Mouse (Mus musculus) small intestine, adult 2 months (tissue): Measurements from ENCODE around the gene Mrps23. TPM values are rescaled to one million over a fixed set of nuclear protein-coding genes. Genes with fewer than 3 reads are reported as not detected.

ENCODE experiments used
- H3K27ac ChIP-seq: fragments of 200-500 bp; 2 replicates; pipeline ENCODE4 v1.5.1; 2012; ENCODE audit warnings: low read depth, low read length, control low read depth, inconsistent platforms; ENCODE audit not compliant: insufficient read depth
- H3K27me3 ChIP-seq: fragments of 200-500 bp; 2 replicates; pipeline ENCODE4 v1.6.1; 2012; ENCODE audit warnings: mild to moderate bottlenecking, moderate library complexity, low read length, inconsistent platforms; ENCODE audit not compliant: control insufficient read depth, insufficient read depth
- H3K36me3 ChIP-seq: fragments of 200-500 bp; 2 replicates; pipeline ENCODE4 v1.6.1; 2012; ENCODE audit warnings: mild to moderate bottlenecking, low read length, control low read depth, inconsistent platforms; ENCODE audit not compliant: control insufficient read depth, insufficient read depth
- H3K4me1 ChIP-seq: fragments of 200-500 bp; 2 replicates; pipeline ENCODE4 v1.6.1; 2012; ENCODE audit warnings: low read length, inconsistent platforms, mixed read lengths; ENCODE audit not compliant: control insufficient read depth, insufficient read depth, insufficient read length
- H3K4me3 ChIP-seq: fragments of 200-500 bp; 2 replicates; pipeline ENCODE4 v1.5.1; 2012; ENCODE audit warnings: low read depth, mild to moderate bottlenecking, control low read depth, inconsistent platforms, low read length, moderate library complexity
- CTCF ChIP-seq: fragments of 200-500 bp; IDR thresholded peaks from 2 replicates; pipeline ENCODE4 v1.5.1; 2012; ENCODE audit warnings: low read depth, mild to moderate bottlenecking, control low read depth, inconsistent platforms, low read length, moderate library complexity, mixed read lengths; ENCODE audit not compliant: insufficient replicate concordance, insufficient read length; ENCODE audit errors: extremely low read depth
- POLR2A ChIP-seq: fragments of 200-500 bp; IDR thresholded peaks from 2 replicates; pipeline ENCODE4 v1.6.1; 2012; ENCODE audit warnings: low read depth, mild to moderate bottlenecking, control low read depth, inconsistent platforms, low read length, moderate library complexity
- WGBS: fragments of 180-500 bp; shearing (Covaris S2); methylation state at CpG from one replicate; pipeline ENCODE4 v1.1.7; 2018; 5-methylcytosine and 5-hydroxymethylcytosine counted together
- polyA plus RNA-seq: library from polyadenylated mRNA; depleted of rRNA; stranded (reverse); fragments of >200 nt; gene quantifications from 2 replicates; pipeline ENCODE4 v1.2.3, GENCODE M21; 2012

The Mrps23 gene
- polyA plus RNA-seq, 1 experiment, result 17.5 TPM

DNA sequence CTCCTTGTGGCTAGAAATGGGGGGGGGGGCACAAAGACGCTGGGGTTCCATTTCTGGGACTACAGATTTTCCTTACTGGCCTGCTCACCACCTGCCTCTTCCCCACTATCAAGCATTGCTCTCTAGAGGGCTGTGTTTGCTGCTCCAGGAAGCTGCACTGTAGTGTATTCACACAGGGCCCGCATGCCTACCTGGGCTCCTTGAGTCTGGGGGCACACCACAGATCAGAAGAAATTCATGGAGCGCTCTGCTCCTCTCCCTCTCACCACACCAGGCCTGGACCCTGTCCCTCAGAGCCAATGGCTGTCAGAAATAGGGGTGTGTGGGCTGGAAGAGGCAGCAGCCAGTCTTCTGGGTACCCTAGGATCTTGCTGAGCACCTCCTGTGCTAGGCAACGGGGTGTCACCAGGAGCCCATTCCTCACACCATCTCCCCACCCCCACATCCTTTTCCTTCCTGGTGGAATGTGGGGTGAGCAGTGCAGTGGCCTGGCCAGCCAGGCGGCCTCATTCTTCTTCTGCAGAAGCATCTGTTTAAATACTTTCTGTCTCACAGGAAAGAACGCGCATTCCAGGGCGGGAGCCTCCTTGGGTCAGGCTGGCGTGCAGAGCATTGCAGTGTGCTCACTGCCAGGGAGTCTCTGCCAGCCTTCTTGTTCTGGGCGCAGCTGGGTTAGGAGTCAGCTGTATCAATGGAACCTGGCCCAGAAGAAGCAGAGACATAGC, 31.4 kb upstream of the Mrps23 start:
- H3K4me1 ChIP-seq, result no peaks in the 10 kb centered on the region
- WGBS, result 64% methylated on average over 10 of the region's 10 CpGs
- H3K36me3 ChIP-seq, result no peaks in the 10 kb centered on the region
- peaks cover 3% of the 10 kb centered on the region; the same call in 1 of the 2 replicates for H3K27me3 ChIP-seq
- H3K4me3 ChIP-seq, result no peak overlapping the region
- peak overlapping the region; percentile 63 for H3K27ac ChIP-seq
- no peak for TF ChIP-seq POLR2A
- no peak for TF ChIP-seq CTCF

DNA sequence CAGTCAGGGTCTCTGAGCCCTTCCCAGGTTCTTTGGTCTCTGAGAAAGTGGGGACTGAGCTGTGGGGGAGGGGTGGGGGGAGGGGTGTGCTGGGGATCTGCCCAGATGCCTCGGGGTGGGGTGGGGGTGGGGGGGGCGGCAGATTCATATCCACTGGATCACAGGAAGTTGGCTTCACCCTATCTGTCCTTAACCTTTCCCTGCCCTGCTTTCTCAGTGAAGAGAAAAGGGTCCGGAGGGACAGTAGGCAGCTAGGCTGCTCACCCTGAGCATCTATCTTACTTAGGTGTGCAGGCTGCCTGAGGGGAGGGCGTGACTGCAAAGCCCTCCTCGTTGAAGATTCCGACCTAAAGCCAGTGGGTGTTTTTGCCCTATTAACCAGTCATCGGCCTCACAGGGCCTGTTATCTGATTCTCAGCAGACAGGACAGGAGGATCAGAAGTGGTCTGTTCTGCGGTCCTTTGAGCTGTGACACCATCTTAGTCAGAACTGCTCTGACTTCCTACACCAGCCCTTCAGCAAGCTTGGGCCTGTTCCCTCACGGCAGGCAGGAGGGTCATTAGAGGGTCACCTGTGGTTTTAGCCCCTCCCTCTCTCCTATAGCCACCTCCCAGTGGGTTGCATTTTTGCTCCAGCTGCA, 30.7 kb upstream of the Mrps23 start:
- Histone ChIP-seq H3K36me3 (no peaks in the 10 kb centered on the region), H3K27me3 (peaks cover 3% of the 10 kb centered on the region; the same call in 1 of the 2 replicates), H3K4me1 (no peaks in the 10 kb centered on the region), H3K4me3 (no peak overlapping the region), H3K27ac (peak overlapping the region; percentile 44; the same call in 1 of the 2 replicates)
- TF ChIP-seq POLR2A (no peak), CTCF (no peak)
- WGBS, result 50% methylated on average over 9 of the region's 9 CpGs

DNA sequence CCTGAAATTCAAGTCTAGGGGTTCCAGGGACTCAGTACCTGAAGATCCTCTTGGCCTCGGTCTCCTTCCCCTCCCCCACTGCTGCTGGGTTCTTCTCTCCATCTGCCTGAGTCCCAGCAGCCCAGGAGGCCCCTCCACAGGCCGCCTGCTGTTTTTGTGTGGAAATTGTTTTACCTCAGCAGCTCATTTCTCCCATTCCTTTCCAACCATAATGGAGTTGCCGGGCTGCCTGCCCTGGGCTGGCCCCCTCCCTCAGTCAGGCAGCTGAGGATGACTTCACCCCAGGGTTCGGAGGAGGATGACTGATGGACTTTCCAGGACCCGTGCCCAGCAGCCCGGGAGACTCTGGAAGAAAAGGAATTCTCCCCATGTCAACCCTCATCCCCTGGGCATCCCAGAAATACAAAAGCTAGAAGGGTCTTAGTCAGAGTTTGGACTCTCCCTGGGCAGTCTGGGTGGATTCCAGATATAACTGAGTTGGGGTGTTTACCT, 23.7 kb upstream of the Mrps23 start:
- H3K27me3 ChIP-seq, result no peaks in the 10 kb centered on the region
- WGBS, result 60% methylated on average over 6 of the region's 6 CpGs

DNA sequence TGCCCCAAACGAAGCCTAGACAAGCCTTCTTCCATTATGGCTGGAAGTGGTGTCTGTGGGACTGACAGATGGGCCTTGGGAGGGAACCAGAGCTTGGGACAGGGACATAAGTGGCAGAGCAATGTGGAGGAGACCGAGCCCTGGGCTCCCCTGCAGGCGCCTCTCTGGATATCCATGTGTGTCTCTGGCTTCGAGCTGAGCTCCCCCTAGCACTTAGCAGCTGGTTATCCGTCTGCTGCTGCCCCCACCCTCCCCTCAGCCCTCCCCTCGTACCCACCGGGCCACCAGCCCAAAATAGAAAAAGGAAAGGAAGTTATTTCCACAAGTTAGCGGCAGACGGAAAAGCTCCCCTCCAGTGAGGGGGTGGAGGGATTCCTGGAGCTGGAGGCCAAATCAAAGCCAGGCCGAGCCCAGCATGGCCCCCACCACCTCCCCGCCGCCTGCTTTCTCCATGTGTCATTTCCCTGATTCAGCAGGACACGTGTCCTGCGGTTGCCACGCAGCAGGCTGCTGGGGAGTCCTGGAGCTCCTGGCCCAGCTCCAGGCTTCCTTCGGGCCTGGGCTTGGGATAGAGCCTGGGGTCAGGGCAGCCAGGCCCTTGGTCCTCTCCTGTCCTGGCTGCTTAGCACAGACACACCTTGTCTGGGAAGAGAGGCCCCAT, 23.1 kb upstream of the Mrps23 start:
- H3K27ac ChIP-seq, result peak overlapping the region; percentile 81
- 69% methylated on average over 16 of the region's 16 CpGs for WGBS
- H3K4me3 ChIP-seq, result no peak overlapping the region
- no peaks in the 10 kb centered on the region; the same call in 1 of the 2 replicates for H3K4me1 ChIP-seq
- H3K36me3 ChIP-seq, result no peaks in the 10 kb centered on the region
- H3K27me3 ChIP-seq, result no peaks in the 10 kb centered on the region
- no peak for TF ChIP-seq POLR2A
- TF ChIP-seq CTCF, result no peak

More for the DNA sequence above, 23.7 kb upstream of the Mrps23 start:
- Histone ChIP-seq H3K4me1 (no peaks in the 10 kb centered on the region; the same call in 1 of the 2 replicates), H3K27ac (peak overlapping the region; percentile 73), H3K4me3 (no peak overlapping the region), H3K36me3 (no peaks in the 10 kb centered on the region)
- no peak for TF ChIP-seq POLR2A
- no peak for TF ChIP-seq CTCF

DNA sequence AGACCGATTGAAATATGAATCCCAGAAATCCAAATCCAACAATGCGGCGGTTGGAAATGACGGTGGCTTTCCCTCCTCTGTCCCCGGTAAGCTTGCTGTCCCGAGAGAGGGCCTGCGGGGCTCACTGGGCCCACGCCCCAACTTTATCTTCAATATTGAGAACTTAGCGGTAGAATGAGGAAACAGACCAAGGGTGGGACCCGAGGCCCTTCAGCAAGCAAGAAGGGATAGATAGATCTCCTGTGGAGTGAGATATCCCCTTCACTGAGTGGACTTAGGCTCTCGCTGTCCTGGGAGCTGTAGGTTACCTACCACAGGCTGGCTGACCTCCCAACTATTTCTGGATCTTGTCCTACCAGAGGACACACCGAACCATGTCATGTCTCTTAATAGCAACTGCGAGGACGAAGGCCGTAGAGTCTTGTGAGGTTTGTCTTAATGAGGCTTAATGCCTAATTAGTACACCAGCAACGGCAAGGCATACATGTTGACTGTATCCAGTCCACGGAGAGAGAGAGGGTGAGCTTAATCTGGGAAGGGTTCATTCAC, 19.5 kb upstream of the Mrps23 start:
- Histone ChIP-seq H3K27ac (no peak overlapping the region), H3K4me1 (peaks cover 2% of the 10 kb centered on the region; the same call in 1 of the 2 replicates), H3K36me3 (no peaks in the 10 kb centered on the region), H3K27me3 (no peaks in the 10 kb centered on the region), H3K4me3 (no peak overlapping the region)
- 79% methylated on average over 17 of the region's 17 CpGs for WGBS
- TF ChIP-seq CTCF (no peak), POLR2A (no peak)

DNA sequence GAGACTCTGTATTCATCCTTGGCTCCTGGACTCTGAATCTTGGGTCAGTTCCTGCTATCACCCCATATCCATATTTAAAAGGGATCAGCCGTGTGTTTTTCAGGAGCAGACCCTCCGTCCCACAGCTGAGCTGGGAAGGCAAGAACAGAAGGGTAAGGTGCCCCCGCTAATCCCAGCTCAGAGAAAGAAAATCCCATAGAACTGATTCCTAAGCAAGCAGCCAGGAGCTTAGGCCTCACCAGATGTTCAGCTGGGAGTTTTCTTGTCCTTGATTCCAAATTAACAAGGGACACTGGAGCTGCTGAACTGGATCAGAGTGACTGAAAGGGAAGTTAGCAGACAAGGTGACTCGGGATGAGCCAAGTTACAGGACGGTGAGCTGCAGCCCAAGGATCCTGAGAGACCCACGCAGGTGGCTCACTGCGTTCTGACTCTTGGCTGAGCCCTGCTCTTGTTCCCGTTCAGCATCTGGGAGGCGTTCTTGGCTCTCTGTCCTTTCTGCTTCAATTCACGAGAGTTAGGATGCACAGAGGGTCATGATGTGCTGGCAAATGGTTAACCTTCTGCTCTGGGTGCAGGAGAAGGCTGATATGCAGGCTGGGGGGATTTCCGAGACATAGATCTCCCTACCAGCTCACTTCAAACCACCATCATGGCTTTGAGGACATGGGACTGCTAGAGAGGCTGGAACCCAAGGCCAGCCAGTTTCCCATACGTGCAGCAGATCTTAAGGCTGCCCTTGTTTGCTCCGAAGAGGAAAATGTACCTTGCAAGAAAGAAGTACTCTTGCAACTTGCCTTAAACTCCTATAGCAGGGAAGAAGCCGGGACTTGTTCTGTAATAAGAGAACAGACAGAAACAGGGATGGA, 17.9 kb upstream of the Mrps23 start:
- Histone ChIP-seq H3K27ac (peak overlapping the region; percentile 28; the same call in 1 of the 2 replicates), H3K27me3 (no peaks in the 10 kb centered on the region), H3K36me3 (no peaks in the 10 kb centered on the region), H3K4me3 (no peak overlapping the region), H3K4me1 (peaks cover 2% of the 10 kb centered on the region; the same call in 1 of the 2 replicates)
- no peak for TF ChIP-seq CTCF
- TF ChIP-seq POLR2A, result no peak
- WGBS, result 91% methylated on average over 14 of the region's 14 CpGs
